Mouse (Mus musculus): ENCODE data around the gene Mkln1.

- TF ChIP-seq CTCF (IDR thresholded peaks at IDR 0.05; ENCODE audit: borderline replicate concordance, insufficient read depth, low read length) (no peak), POLR2A (IDR thresholded peaks at IDR 0.05; ENCODE audit: low read depth, low read length) (no peak)
Measured at GRCm38 (mm10) chr6:31523657-31524056, 125.1 kb downstream of the Mkln1 start.

All from embryonic fibroblast, embryonic 13.5 days (primary cell).